Mouse (Mus musculus) embryonic facial prominence, embryonic 15.5 days (tissue): ENCODE results near the gene Cxcr4. TPM values are rescaled to one million over a fixed set of nuclear protein-coding genes. Genes with fewer than 3 reads are reported as not detected.

Experiments
- ATAC-seq: fragments of 200-750 bp; cut with Nextera tagmentation; 2 replicates; pipeline ENCODE4 v1.8.0; 2017; ENCODE audit warnings: low read depth, moderate TSS enrichment; ENCODE audit not compliant: insufficient number of reproducible peaks, low FRiP score, low TSS enrichment
- H3K27ac ChIP-seq: fragments of 300-500 bp; sonication (generic); replicated peaks from 2 replicates; pipeline ENCODE4 v1.5.1; 2015; ENCODE audit warnings: mild to moderate bottlenecking, inconsistent platforms
- H3K27me3 ChIP-seq: fragments of 300-500 bp; sonication (generic); 2 replicates; pipeline ENCODE4 v1.6.1; 2015; ENCODE audit warnings: inconsistent platforms
- H3K36me3 ChIP-seq: fragments of 300-500 bp; sonication (generic); 2 replicates; pipeline ENCODE4 v1.6.1; 2015; ENCODE audit warnings: mild to moderate bottlenecking, inconsistent platforms
- H3K4me1 ChIP-seq: fragments of 300-500 bp; sonication (generic); 2 replicates; pipeline ENCODE4 v1.6.1; 2015; ENCODE audit warnings: inconsistent platforms
- H3K4me2 ChIP-seq: fragments of 300-500 bp; sonication (generic); replicated peaks from 2 replicates; pipeline ENCODE4 v1.6.1; 2015; ENCODE audit warnings: mild to moderate bottlenecking, inconsistent platforms
- H3K4me3 ChIP-seq: fragments of 300-500 bp; sonication (generic); replicated peaks from 2 replicates; pipeline ENCODE4 v1.5.1; 2015; ENCODE audit warnings: mild to moderate bottlenecking, inconsistent platforms
- H3K9ac ChIP-seq: fragments of 300-500 bp; sonication (generic); 2 replicates; pipeline ENCODE4 v1.6.1; 2015; ENCODE audit warnings: inconsistent platforms
- H3K9me3 ChIP-seq: fragments of 300-500 bp; sonication (generic); replicated peaks from 2 replicates; pipeline ENCODE4 v1.6.1; 2016; ENCODE audit warnings: inconsistent platforms
- WGBS: fragments of 180-500 bp; shearing (Covaris S2); methylation state at CpG from one replicate; pipeline ENCODE4 v1.1.7; 2015; 5-methylcytosine and 5-hydroxymethylcytosine counted together
- polyA plus RNA-seq: library from polyadenylated mRNA; unstranded; fragments of >200 nt; fragmentation: Nextera tagmentation; extraction: Ambion mirVana; gene quantifications from 2 replicates; pipeline ENCODE4 v1.2.1, GENCODE M21; 2015

Gene Cxcr4
- polyA plus RNA-seq, 1 experiment from 2014 or later, result 5.8 TPM

GRCm38 (mm10) chr1:128563905-128564304, 28.2 kb downstream of the Cxcr4 start:
- no peak for ATAC-seq
- no peaks in the 10 kb centered on the region for H3K9me3 ChIP-seq
- H3K4me1 ChIP-seq, result 0 out of 2 replicates have a peak, but pooled peaks cover 3% of the 10 kb centered on the region
- no peaks in the 10 kb centered on the region for H3K36me3 ChIP-seq
- no peak overlapping the region for H3K4me2 ChIP-seq
- no peak overlapping the region for H3K27ac ChIP-seq
- no peak overlapping the region for H3K9ac ChIP-seq
- WGBS, result 70% methylated on average over 3 of the region's 3 CpGs
- no peak overlapping the region for H3K4me3 ChIP-seq
- no peaks in the 10 kb centered on the region for H3K27me3 ChIP-seq

GRCm38 (mm10) chr1:128561325-128561874, 30.7 kb downstream of the Cxcr4 start:
- H3K27ac ChIP-seq, result no peak overlapping the region
- WGBS, result 79% methylated on average over 9 of the region's 9 CpGs
- H3K9me3 ChIP-seq, result no peaks in the 10 kb centered on the region
- H3K36me3 ChIP-seq, result no peaks in the 10 kb centered on the region
- 0 out of 2 replicates have a peak, but pooled peaks have one; percentile 34 for ATAC-seq
- H3K4me1 ChIP-seq, result 0 out of 2 replicates have a peak, but pooled peaks cover 3% of the 10 kb centered on the region
- no peak overlapping the region for H3K9ac ChIP-seq
- H3K27me3 ChIP-seq, result no peaks in the 10 kb centered on the region
- H3K4me3 ChIP-seq, result no peak overlapping the region
- no peak overlapping the region for H3K4me2 ChIP-seq

- H3K4me2 ChIP-seq, result no peak overlapping the region
- H3K36me3 ChIP-seq, result no peaks in the 10 kb centered on the region
- no peak for ATAC-seq
- no peaks in the 10 kb centered on the region for H3K27me3 ChIP-seq
- H3K9ac ChIP-seq, result no peak overlapping the region
- no peak overlapping the region for H3K4me3 ChIP-seq
- no peak overlapping the region for H3K27ac ChIP-seq
- H3K4me1 ChIP-seq, result 0 out of 2 replicates have a peak, but pooled peaks cover 3% of the 10 kb centered on the region
- 67% methylated on average over 14 of the region's 14 CpGs for WGBS
- no peaks in the 10 kb centered on the region for H3K9me3 ChIP-seq
Observed at GRCm38 (mm10) chr1:128560452-128561324, 31.4 kb downstream of the Cxcr4 start.

GRCm38 (mm10) chr1:128557953-128558352, 34.1 kb downstream of the Cxcr4 start:
- Histone ChIP-seq H3K9ac (no peak overlapping the region), H3K4me2 (no peak overlapping the region), H3K27me3 (no peaks in the 10 kb centered on the region), H3K36me3 (no peaks in the 10 kb centered on the region), H3K4me1 (0 out of 2 replicates have a peak, but pooled peaks cover 3% of the 10 kb centered on the region), H3K4me3 (no peak overlapping the region), H3K27ac (no peak overlapping the region), H3K9me3 (no peaks in the 10 kb centered on the region)
- 64% methylated on average over 4 of the region's 4 CpGs for WGBS
- ATAC-seq, result no peak

- Histone ChIP-seq H3K4me2 (no peak overlapping the region), H3K9ac (no peak overlapping the region), H3K4me3 (no peak overlapping the region), H3K27ac (no peak overlapping the region), H3K9me3 (no peaks in the 10 kb centered on the region), H3K36me3 (no peaks in the 10 kb centered on the region), H3K4me1 (no peaks in the 10 kb centered on the region), H3K27me3 (no peaks in the 10 kb centered on the region)
- no peak for ATAC-seq
Observed at GRCm38 (mm10) chr1:128552545-128552944, 39.5 kb downstream of the Cxcr4 start.

- Histone ChIP-seq H3K4me2 (no peak overlapping the region), H3K36me3 (no peaks in the 10 kb centered on the region), H3K4me3 (no peak overlapping the region), H3K27ac (no peak overlapping the region), H3K4me1 (0 out of 2 replicates have a peak, but pooled peaks cover 2% of the 10 kb centered on the region), H3K9me3 (no peaks in the 10 kb centered on the region), H3K9ac (no peak overlapping the region), H3K27me3 (no peaks in the 10 kb centered on the region)
- 30% methylated on average over 8 of the region's 8 CpGs for WGBS
- ATAC-seq, result no peak
Observed at GRCm38 (mm10) chr1:128551743-128552397, 40.2 kb downstream of the Cxcr4 start.

GRCm38 (mm10) chr1:128549442-128549841, 42.7 kb downstream of the Cxcr4 start:
- Histone ChIP-seq H3K4me3 (no peak overlapping the region), H3K27me3 (no peaks in the 10 kb centered on the region), H3K4me1 (0 out of 2 replicates have a peak, but pooled peaks cover 3% of the 10 kb centered on the region), H3K36me3 (no peaks in the 10 kb centered on the region), H3K9me3 (no peaks in the 10 kb centered on the region), H3K9ac (no peak overlapping the region), H3K4me2 (no peak overlapping the region), H3K27ac (no peak overlapping the region)
- no peak for ATAC-seq
- 39% methylated on average over 5 of the region's 5 CpGs for WGBS

- Histone ChIP-seq H3K4me2 (no peak overlapping the region), H3K9me3 (no peaks in the 10 kb centered on the region), H3K4me1 (0 out of 2 replicates have a peak, but pooled peaks cover 3% of the 10 kb centered on the region), H3K9ac (no peak overlapping the region), H3K36me3 (no peaks in the 10 kb centered on the region), H3K4me3 (no peak overlapping the region), H3K27ac (no peak overlapping the region), H3K27me3 (no peaks in the 10 kb centered on the region)
- WGBS, result 52% methylated on average over 3 of the region's 3 CpGs
- ATAC-seq, result no peak
Observed at GRCm38 (mm10) chr1:128549007-128549406, 43.1 kb downstream of the Cxcr4 start.

- Histone ChIP-seq H3K36me3 (no peaks in the 10 kb centered on the region), H3K4me3 (no peak overlapping the region), H3K4me1 (0 out of 2 replicates have a peak, but pooled peaks cover 3% of the 10 kb centered on the region), H3K9me3 (no peaks in the 10 kb centered on the region), H3K27me3 (no peaks in the 10 kb centered on the region), H3K4me2 (no peak overlapping the region), H3K9ac (no peak overlapping the region), H3K27ac (no peak overlapping the region)
- no peak for ATAC-seq
- 78% methylated on average over 5 of the region's 5 CpGs for WGBS
Observed at GRCm38 (mm10) chr1:128548220-128548998, 43.7 kb downstream of the Cxcr4 start.

- no peaks in the 10 kb centered on the region for H3K36me3 ChIP-seq
- no peak overlapping the region for H3K4me3 ChIP-seq
- no peak overlapping the region for H3K9ac ChIP-seq
- H3K4me1 ChIP-seq, result 0 out of 2 replicates have a peak, but pooled peaks cover 3% of the 10 kb centered on the region
- no peaks in the 10 kb centered on the region for H3K27me3 ChIP-seq
- no peaks in the 10 kb centered on the region for H3K9me3 ChIP-seq
- ATAC-seq, result no peak
- no peak overlapping the region for H3K27ac ChIP-seq
- WGBS, result 36% methylated on average over 6 of the region's 6 CpGs
- no peak overlapping the region for H3K4me2 ChIP-seq
Observed at GRCm38 (mm10) chr1:128545672-128546071, 46.4 kb downstream of the Cxcr4 start.
